Mouse (Mus musculus) small intestine, adult 2 months (tissue): ENCODE measurements around the gene Il11. TPM values are rescaled to one million over a fixed set of nuclear protein-coding genes. Genes with fewer than 3 reads are reported as not detected.
"Not testable (repeated sequence)": the region's sequence is repeated elsewhere in the genome, so short reads cannot be mapped to it uniquely, and the experiment has no call there.

Experiments
- H3K27ac ChIP-seq: fragments of 200-500 bp; 2 replicates; pipeline ENCODE4 v1.5.1; 2012; ENCODE audit warnings: low read depth, low read length, control low read depth, inconsistent platforms; ENCODE audit not compliant: insufficient read depth
- H3K27me3 ChIP-seq: fragments of 200-500 bp; 2 replicates; pipeline ENCODE4 v1.6.1; 2012; ENCODE audit warnings: mild to moderate bottlenecking, moderate library complexity, low read length, inconsistent platforms; ENCODE audit not compliant: control insufficient read depth, insufficient read depth
- H3K36me3 ChIP-seq: fragments of 200-500 bp; 2 replicates; pipeline ENCODE4 v1.6.1; 2012; ENCODE audit warnings: mild to moderate bottlenecking, low read length, control low read depth, inconsistent platforms; ENCODE audit not compliant: control insufficient read depth, insufficient read depth
- H3K4me1 ChIP-seq: fragments of 200-500 bp; 2 replicates; pipeline ENCODE4 v1.6.1; 2012; ENCODE audit warnings: low read length, inconsistent platforms, mixed read lengths; ENCODE audit not compliant: control insufficient read depth, insufficient read depth, insufficient read length
- H3K4me3 ChIP-seq: fragments of 200-500 bp; 2 replicates; pipeline ENCODE4 v1.5.1; 2012; ENCODE audit warnings: low read depth, mild to moderate bottlenecking, control low read depth, inconsistent platforms, low read length, moderate library complexity
- CTCF ChIP-seq: fragments of 200-500 bp; IDR thresholded peaks from 2 replicates; pipeline ENCODE4 v1.5.1; 2012; ENCODE audit warnings: low read depth, mild to moderate bottlenecking, control low read depth, inconsistent platforms, low read length, moderate library complexity, mixed read lengths; ENCODE audit not compliant: insufficient replicate concordance, insufficient read length; ENCODE audit errors: extremely low read depth
- POLR2A ChIP-seq: fragments of 200-500 bp; IDR thresholded peaks from 2 replicates; pipeline ENCODE4 v1.6.1; 2012; ENCODE audit warnings: low read depth, mild to moderate bottlenecking, control low read depth, inconsistent platforms, low read length, moderate library complexity
- WGBS: fragments of 180-500 bp; shearing (Covaris S2); methylation state at CpG from one replicate; pipeline ENCODE4 v1.1.7; 2018; 5-methylcytosine and 5-hydroxymethylcytosine counted together
- polyA plus RNA-seq: library from polyadenylated mRNA; depleted of rRNA; stranded (reverse); fragments of >200 nt; gene quantifications from 2 replicates; pipeline ENCODE4 v1.2.3, GENCODE M21; 2012; rRNA removed

Il11 gene
- 0.25 and 0.32 TPM in 2 replicates for polyA plus RNA-seq

- no peak for TF ChIP-seq CTCF
- TF ChIP-seq POLR2A = no peak
- 73% methylated on average over 2 of the region's 2 CpGs for WGBS
- no peaks in the 10 kb centered on the region for H3K4me1 ChIP-seq
- peaks cover 12% of the 10 kb centered on the region for H3K27me3 ChIP-seq
- H3K27ac ChIP-seq = no peak within 1 kb of the TSS
- H3K4me3 ChIP-seq = no peak within 1 kb of the TSS
- peaks cover 8% of the 10 kb centered on the region for H3K36me3 ChIP-seq
These were observed at the start of gene Il11, which contains the start of gene Tmem190 for GRCm38 (mm10) chr7:4782759-4783158. TSS of gene Il11 (minus strand) at chr7:4782859. TSS of gene Tmem190 (plus strand) at chr7:4782937.

GRCm38 (mm10) chr7:4830476-4830875, 47.8 kb upstream of the Il11 start:
- WGBS = 23% methylated on average over 12 of the region's 12 CpGs
- TF ChIP-seq CTCF = no peak
- TF ChIP-seq POLR2A = no peak
- H3K4me1 ChIP-seq = no peaks in the 10 kb centered on the region

GRCm38 (mm10) chr7:4825365-4825764, 42.7 kb upstream of the Il11 start:
- no peaks in the 10 kb centered on the region for H3K36me3 ChIP-seq
- H3K27ac ChIP-seq = no peak overlapping the region
- H3K4me1 ChIP-seq = no peaks in the 10 kb centered on the region
- no peaks in the 10 kb centered on the region for H3K27me3 ChIP-seq
- 48% methylated on average over 4 of the region's 4 CpGs for WGBS
- no peak overlapping the region for H3K4me3 ChIP-seq
- TF ChIP-seq CTCF = no peak
- TF ChIP-seq POLR2A = no peak

More at GRCm38 (mm10) chr7:4830476-4830875, 47.8 kb upstream of the Il11 start:
- Histone ChIP-seq H3K27me3 (no peaks in the 10 kb centered on the region), H3K36me3 (no peaks in the 10 kb centered on the region), H3K4me3 (no peak overlapping the region), H3K27ac (no peak overlapping the region)

GRCm38 (mm10) chr7:4822162-4822907, 39.7 kb upstream of the Il11 start:
- no peaks in the 10 kb centered on the region; the same call in 1 of the 2 replicates for H3K4me1 ChIP-seq
- WGBS = 65% methylated on average over 6 of the region's 6 CpGs
- no peak for TF ChIP-seq POLR2A
- TF ChIP-seq CTCF = no peak
- H3K4me3 ChIP-seq = no peak overlapping the region
- no peaks in the 10 kb centered on the region for H3K36me3 ChIP-seq
- H3K27ac ChIP-seq = no peak overlapping the region
- no peaks in the 10 kb centered on the region for H3K27me3 ChIP-seq

GRCm38 (mm10) chr7:4821690-4822089, 39.0 kb upstream of the Il11 start:
- H3K4me1 ChIP-seq = no peaks in the 10 kb centered on the region; the same call in 1 of the 2 replicates
- TF ChIP-seq CTCF (no peak), POLR2A (no peak)
- H3K36me3 ChIP-seq = no peaks in the 10 kb centered on the region
- 86% methylated on average over 4 of the region's 4 CpGs for WGBS
- no peak overlapping the region for H3K4me3 ChIP-seq
- no peaks in the 10 kb centered on the region for H3K27me3 ChIP-seq
- no peak overlapping the region for H3K27ac ChIP-seq

GRCm38 (mm10) chr7:4820925-4821324, 38.3 kb upstream of the Il11 start:
- H3K36me3 ChIP-seq, H3K4me3 ChIP-seq, H3K27me3 ChIP-seq, H3K4me1 ChIP-seq, H3K27ac ChIP-seq: not testable (repeated sequence)
- 91% methylated on average over 7 of the region's 7 CpGs for WGBS

- no peak overlapping the region for H3K27ac ChIP-seq
- H3K27me3 ChIP-seq = no peaks in the 10 kb centered on the region
These were observed 33.9 kb upstream of the Il11 start for GRCm38 (mm10) chr7:4816559-4816958.

More at GRCm38 (mm10) chr7:4816559-4816958, 33.9 kb upstream of the Il11 start:
- Histone ChIP-seq H3K4me1 (no peaks in the 10 kb centered on the region; the same call in 1 of the 2 replicates), H3K36me3 (no peaks in the 10 kb centered on the region), H3K4me3 (no peak overlapping the region)
- TF ChIP-seq CTCF (no peak), POLR2A (no peak)
